Mouse (Mus musculus): ENCODE data around the gene Map1lc3b. TPM values are rescaled to one million over a fixed set of nuclear protein-coding genes. Genes with fewer than 3 reads are reported as not detected.

Map1lc3b gene
- total and polyA plus RNA-seq, 3 experiments, result 56.4 to 68.8 TPM; not detected in 1

GRCm38 (mm10) chr8:121632401-121632800, 42.2 kb downstream of the Map1lc3b start:
- Histone ChIP-seq H3K9me3 (replicated peaks; ENCODE audit: insufficient read depth, low read length) (no peaks in the 10 kb centered on the region), H3K27ac (ENCODE audit: control insufficient read depth, low read depth, low read length) (no peak overlapping the region), H3K79me2 (ENCODE audit: control insufficient read depth, insufficient read depth, low read length, poor library complexity) (no peaks in the 10 kb centered on the region), H3K4me1 (ENCODE audit: control insufficient read depth in 1 of 2, insufficient read depth in 2 of 2, low read length in 2 of 2) (no peaks in the 10 kb centered on the region), H3K36me3 (ENCODE audit: control insufficient read depth in 1 of 2, insufficient read depth in 2 of 2, low read length in 2 of 2) (no peaks in the 10 kb centered on the region), H3K9ac (ENCODE audit: control insufficient read depth, low read depth, low read length, poor library complexity, severe bottlenecking) (no peak overlapping the region), H3K4me3 (ENCODE audit: control insufficient read depth in 1 of 2, insufficient read depth in 1 of 2, low read depth in 2 of 2, low read length in 2 of 2) (no peak overlapping the region), H3K27me3 (ENCODE audit: control insufficient read depth in 1 of 2, insufficient read depth in 2 of 2, low read length in 2 of 2) (no peaks in the 10 kb centered on the region)
- DNase-seq (ENCODE audit: low read depth, low spot score), result no peak
- TF ChIP-seq MYC (IDR thresholded peaks at IDR 0.05; ENCODE audit: low read depth, low read length) (no peak), ZNF384 (IDR thresholded peaks at IDR 0.05; ENCODE audit: low read depth, low read length) (no peak), UBTF (IDR thresholded peaks at IDR 0.05; ENCODE audit: borderline replicate concordance, insufficient read depth, low read depth, low read length) (no peak), CTCF (IDR thresholded peaks at IDR 0.05 in 2 of 3, conservative IDR thresholded peaks at IDR 0.05 in 1 of 3; ENCODE audit: control insufficient read depth in 1 of 3, insufficient read depth in 1 of 3, low read depth in 2 of 3, low read length in 3 of 3, poor library complexity in 1 of 3, severe bottlenecking in 1 of 3) (no peak), HCFC1 (IDR thresholded peaks at IDR 0.05; ENCODE audit: low read depth, low read length) (no peak), MEF2A (IDR thresholded peaks at IDR 0.05; ENCODE audit: extremely low read depth, insufficient replicate concordance, low read depth, low read length, poor library complexity, severe bottlenecking) (no peak), POLR2AphosphoS2 (IDR thresholded peaks at IDR 0.05; ENCODE audit: low read length) (no peak), KAT2A (conservative IDR thresholded peaks at IDR 0.05; ENCODE audit: low read depth, low read length) (no peak), JUND (IDR thresholded peaks at IDR 0.05; ENCODE audit: low read depth, low read length) (no peak), MAX (IDR thresholded peaks at IDR 0.05; ENCODE audit: low read length) (no peak), SIN3A (IDR thresholded peaks at IDR 0.05; ENCODE audit: low read length) (no peak), CHD1 (IDR thresholded peaks at IDR 0.05; ENCODE audit: low read depth, low read length) (no peak), ETS1 (IDR thresholded peaks at IDR 0.05; ENCODE audit: low read depth, low read length) (no peak), TAL1 (IDR thresholded peaks at IDR 0.05; ENCODE audit: low read length) (no peak), USF2 (IDR thresholded peaks at IDR 0.05; ENCODE audit: borderline replicate concordance in 1 of 2, insufficient read depth in 1 of 2, low read depth in 1 of 2, low read length in 2 of 2) (no peak), TBP (IDR thresholded peaks at IDR 0.05; ENCODE audit: low read depth, low read length) (no peak), NELFE (IDR thresholded peaks at IDR 0.05; ENCODE audit: low read depth, low read length) (no peak), POLR2A (IDR thresholded peaks at IDR 0.05; ENCODE audit: control insufficient read depth in 1 of 2, insufficient read depth in 1 of 2, low read depth in 1 of 2, low read length in 2 of 2, poor library complexity in 1 of 2) (no peak)

GRCm38 (mm10) chr8:121635534-121635933, 45.4 kb downstream of the Map1lc3b start:
- Histone ChIP-seq H3K4me3 (ENCODE audit: control insufficient read depth in 1 of 2, insufficient read depth in 1 of 2, low read depth in 2 of 2, low read length in 2 of 2) (no peak overlapping the region), H3K27ac (ENCODE audit: control insufficient read depth, low read depth, low read length) (no peak overlapping the region), H3K4me1 (ENCODE audit: control insufficient read depth in 1 of 2, insufficient read depth in 2 of 2, low read length in 2 of 2) (no peaks in the 10 kb centered on the region), H3K36me3 (ENCODE audit: control insufficient read depth in 1 of 2, insufficient read depth in 2 of 2, low read length in 2 of 2) (no peaks in the 10 kb centered on the region), H3K9ac (ENCODE audit: control insufficient read depth, low read depth, low read length, poor library complexity, severe bottlenecking) (no peak overlapping the region), H3K27me3 (ENCODE audit: control insufficient read depth in 1 of 2, insufficient read depth in 2 of 2, low read length in 2 of 2) (no peaks in the 10 kb centered on the region), H3K79me2 (ENCODE audit: control insufficient read depth, insufficient read depth, low read length, poor library complexity) (no peaks in the 10 kb centered on the region), H3K9me3 (replicated peaks; ENCODE audit: insufficient read depth, low read length) (no peaks in the 10 kb centered on the region)
- no peak for DNase-seq (ENCODE audit: low read depth, low spot score)
- TF ChIP-seq GATA1 (IDR thresholded peaks at IDR 0.05; ENCODE audit: low read depth, low read length), result no peak
- TF ChIP-seq E2F4 (IDR thresholded peaks at IDR 0.05; ENCODE audit: borderline replicate concordance, low read depth, low read length), result no peak
- no peak for TF ChIP-seq RCOR1 (IDR thresholded peaks at IDR 0.05; ENCODE audit: low read depth, low read length)
- TF ChIP-seq ETS1 (IDR thresholded peaks at IDR 0.05; ENCODE audit: low read depth, low read length), result no peak
- no peak for TF ChIP-seq JUND (IDR thresholded peaks at IDR 0.05; ENCODE audit: low read depth, low read length)
- no peak for TF ChIP-seq KAT2A (conservative IDR thresholded peaks at IDR 0.05; ENCODE audit: low read depth, low read length)
- TF ChIP-seq MEF2A (IDR thresholded peaks at IDR 0.05; ENCODE audit: extremely low read depth, insufficient replicate concordance, low read depth, low read length, poor library complexity, severe bottlenecking), result no peak
